Mouse (Mus musculus) thymus, postnatal 4 days (tissue): Measurements from ENCODE around the gene Pnpla8.
"Not testable (repeated sequence)": the region's sequence is repeated elsewhere in the genome, so short reads cannot be mapped to it uniquely, and the experiment has no call there.

Source experiments
- DNase-seq: peaks from one replicate; pipeline ENCODE4 v3.0.0; 2021

Gene Pnpla8

GRCm38 (mm10) chr12:44274125-44274835 lies 53.1 kb downstream of the Pnpla8 start:
- DNase-seq = no peak

DNA sequence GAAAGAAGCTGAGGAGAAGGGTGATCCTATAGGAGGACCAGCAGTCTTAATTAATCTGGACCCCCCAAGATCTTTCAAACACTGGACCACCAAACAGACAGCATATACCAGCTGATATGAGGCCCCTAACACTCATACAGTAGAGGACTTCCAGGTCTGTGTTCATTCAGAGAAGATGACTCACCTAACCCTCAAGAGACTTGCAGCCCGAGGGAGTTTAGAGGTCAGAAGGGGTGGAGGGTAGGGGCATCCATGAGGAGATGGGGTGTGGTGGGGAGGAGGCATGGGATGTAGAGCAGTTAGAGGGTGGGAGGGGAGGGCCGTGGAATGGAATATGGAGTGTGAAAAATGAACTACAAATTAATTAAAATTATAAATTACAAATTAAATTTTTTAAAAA lies 59.0 kb downstream of the Pnpla8 start:
- DNase-seq = not testable (repeated sequence)

GRCm38 (mm10) chr12:44281534-44281933 lies 60.4 kb downstream of the Pnpla8 start:
- DNase-seq = no peak

DNA sequence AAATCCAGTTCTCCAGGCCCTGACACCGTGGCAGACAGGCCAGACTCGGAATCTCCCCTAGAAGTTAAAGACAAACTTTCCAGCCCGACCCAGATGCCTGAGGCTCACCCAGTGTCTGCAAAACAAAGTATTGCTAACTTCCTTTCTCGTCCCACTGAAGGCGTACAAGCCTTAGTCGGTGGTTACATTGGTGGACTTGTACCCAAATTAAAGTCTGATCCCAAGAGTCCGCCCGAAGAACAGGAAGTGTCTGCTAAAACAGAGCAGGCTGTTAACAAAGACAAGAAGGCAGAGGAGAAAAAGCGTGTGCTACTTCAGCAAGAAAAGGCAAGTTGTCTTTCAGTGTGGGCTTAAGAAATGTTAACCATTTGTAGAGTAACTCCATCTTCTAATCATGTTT lies 62.2 kb downstream of the Pnpla8 start:
- DNase-seq = no peak

- no peak for DNase-seq
These were observed 65.8 kb downstream of the Pnpla8 start for GRCm38 (mm10) chr12:44286992-44287391.

GRCm38 (mm10) chr12:44292281-44292680 lies 71.1 kb downstream of the Pnpla8 start:
- DNase-seq = peak; percentile 77

DNA sequence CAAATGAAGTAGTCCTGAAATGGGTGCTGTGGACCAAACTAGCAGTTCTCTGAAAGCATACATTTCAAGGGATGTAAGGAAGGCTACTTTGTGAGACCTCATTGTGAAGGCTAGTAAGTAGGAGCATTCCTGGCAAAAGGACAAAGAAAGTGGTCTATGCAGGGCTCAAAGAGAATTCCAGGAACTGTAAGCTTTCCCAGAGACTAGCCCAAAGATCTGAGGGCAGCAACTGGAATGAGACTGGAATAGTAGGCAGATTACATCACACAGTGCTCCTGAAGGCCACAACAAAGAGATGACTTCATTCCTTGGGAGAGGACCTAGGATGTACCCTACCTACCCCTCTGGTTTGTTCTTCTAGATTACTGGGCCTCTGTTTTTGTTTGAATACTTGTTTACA lies 79.6 kb downstream of the Pnpla8 start:
- DNase-seq = no peak

DNA sequence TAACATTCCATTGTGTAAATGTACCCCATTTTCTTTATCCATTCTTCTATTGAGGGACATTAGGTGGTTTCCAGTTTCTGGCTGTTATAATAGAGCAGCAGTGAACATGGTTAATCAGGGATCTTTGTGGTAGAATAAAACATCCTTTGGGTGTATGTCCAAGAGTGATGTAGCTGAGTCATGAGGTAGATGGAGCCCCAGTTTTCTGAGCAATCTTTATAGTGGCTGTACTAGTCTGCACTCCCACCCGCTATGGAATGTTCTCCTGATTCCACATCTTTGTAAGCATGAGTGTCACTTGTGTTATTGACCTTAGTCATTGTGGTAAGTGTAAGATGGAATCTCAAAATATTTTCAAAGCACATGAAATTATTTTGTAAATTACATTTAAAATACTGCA lies 82.8 kb downstream of the Pnpla8 start:
- no peak for DNase-seq

DNA sequence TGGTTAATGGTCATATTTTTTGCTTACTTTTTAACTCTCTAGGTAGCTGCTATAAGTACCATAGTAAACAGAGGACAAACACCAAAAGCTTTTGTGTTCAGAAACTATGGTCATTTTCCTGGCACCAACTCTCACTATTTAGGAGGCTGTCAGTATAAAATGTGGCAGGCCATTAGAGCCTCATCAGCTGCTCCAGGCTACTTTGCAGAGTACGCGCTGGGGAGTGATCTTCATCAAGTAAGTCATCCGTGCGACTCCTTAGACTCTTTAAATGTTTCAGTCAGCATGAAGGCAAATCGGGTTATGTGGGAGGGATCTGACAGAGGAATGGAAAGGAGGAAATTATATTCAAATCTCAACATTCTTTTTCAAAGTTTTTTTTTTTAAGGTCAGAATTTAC lies 83.7 kb downstream of the Pnpla8 start:
- DNase-seq = no peak

DNA sequence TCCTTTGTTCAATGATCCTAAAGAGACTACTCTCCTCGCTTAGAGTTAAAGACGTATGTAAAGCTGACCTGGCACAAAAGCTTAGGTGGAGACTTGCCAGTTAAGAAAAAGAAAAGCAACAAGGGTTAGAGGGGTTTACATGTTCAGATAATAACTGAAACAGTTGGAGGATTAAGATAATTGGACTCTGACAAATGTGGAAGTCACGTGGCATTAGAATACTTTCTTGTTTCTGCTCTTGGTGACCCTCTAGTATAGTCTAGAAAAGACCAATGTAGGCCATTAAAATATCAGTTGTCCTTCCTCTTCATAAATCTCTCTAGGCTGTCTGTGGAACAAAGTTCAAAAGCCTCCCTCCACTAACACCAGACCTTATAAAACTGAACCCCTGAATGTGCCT lies 87.1 kb downstream of the Pnpla8 start:
- DNase-seq = no peak

GRCm38 (mm10) chr12:44315212-44315611 lies 94.0 kb downstream of the Pnpla8 start:
- DNase-seq = no peak

- no peak for DNase-seq
These were observed 103.9 kb downstream of the Pnpla8 start for GRCm38 (mm10) chr12:44325091-44325490.

DNA sequence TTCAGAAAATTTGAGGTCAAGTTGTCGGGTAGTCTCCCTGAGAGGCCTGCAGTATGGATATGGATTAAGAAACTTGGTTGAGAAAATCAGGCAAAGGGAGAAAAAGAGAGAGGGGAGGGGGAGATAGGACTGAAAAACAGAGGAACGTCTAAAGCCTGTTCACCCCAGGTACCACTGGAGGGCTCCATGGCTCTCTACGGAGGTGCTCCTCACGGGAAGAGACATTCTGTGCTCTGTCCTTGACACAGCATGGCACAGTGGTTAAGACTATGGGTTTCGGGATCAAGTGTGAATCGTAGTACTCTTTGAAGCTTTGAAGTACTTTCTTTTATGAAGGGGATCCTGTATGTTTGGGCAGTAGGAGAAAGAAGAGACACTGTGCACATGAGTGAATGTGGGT lies 106.3 kb downstream of the Pnpla8 start:
- peak; percentile 7 for DNase-seq

DNA sequence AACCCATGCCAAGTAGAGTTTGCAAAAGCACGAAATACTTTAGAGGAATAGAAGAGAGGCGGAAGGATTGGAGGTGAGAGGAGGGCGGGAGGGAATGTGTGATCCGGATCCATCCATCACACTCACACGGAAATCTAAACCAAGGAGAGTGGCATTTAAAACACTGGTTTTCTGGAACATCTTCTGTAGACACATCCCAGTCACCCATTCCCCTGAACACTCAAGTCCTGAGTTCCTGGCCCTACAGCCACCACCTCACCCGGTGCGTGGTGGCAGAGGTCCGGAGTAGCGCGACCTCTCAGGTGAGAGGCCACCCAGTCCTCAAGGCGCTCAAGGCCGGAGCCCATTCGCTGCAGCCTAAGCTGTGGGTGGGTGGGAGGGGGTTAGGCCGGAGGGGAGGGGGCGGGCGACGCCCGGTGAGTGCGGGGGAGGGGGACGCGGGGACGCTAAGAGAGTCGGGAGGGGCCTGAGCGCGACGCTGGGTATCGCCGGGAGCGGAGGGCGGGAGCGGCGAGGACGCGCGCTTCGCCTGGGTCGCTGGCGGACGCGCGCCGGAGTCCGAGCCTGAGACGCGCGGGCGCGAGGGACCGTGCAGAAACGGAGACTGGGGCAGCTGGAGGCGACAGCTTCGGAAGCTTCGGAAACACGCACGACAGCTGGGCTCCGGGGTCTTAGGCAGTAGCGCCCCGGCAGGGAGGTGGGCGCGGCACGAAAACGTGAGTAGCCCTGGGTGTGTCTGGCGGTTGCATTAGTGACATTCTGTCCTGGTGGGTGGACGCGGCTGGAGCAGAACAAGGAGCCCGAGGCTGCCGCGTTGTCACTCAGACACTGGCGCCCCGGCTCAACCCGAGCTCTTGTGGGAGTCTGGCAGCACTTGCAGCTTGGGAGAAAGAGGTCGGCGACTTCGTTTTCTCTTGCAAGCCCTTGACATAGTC lies 107.5 kb downstream of the Pnpla8 start, which contains the start of gene Nrcam:
TSS of gene Nrcam (plus strand) at position 505 of the 935 bp plus-strand sequence.
- peak; percentile 36 for DNase-seq

- peak; percentile 25 for DNase-seq
These were observed 108.4 kb downstream of the Pnpla8 start for GRCm38 (mm10) chr12:44329316-44330215.

- DNase-seq = no peak
These were observed 109.1 kb downstream of the Pnpla8 start for GRCm38 (mm10) chr12:44330216-44330719.

- DNase-seq = no peak
These were observed 116.0 kb downstream of the Pnpla8 start for GRCm38 (mm10) chr12:44337136-44337640.

DNA sequence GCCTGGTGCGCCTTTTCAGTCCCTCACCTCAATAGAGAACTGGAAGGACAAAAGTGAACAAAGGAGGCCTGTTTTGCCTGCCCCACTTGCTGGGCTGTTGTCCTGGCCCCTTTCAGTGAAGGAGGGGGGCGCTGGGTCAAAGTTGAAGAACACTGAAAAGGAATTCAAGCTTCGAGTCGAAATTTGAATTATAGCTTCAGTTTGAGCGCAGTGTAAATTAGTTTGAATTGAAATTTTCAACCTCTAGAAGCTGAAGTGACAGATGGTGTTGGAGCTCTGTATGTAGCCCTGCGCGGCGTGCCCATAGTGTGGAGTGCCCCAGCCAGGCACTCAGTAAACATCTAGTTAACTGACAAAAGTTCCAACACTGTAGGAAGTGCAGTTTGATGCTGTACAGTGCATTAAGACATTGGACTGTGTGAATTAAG lies 117.0 kb downstream of the Pnpla8 start:
- DNase-seq = no peak

- no peak for DNase-seq
These were observed 122.9 kb downstream of the Pnpla8 start for GRCm38 (mm10) chr12:44344075-44344474.

DNA sequence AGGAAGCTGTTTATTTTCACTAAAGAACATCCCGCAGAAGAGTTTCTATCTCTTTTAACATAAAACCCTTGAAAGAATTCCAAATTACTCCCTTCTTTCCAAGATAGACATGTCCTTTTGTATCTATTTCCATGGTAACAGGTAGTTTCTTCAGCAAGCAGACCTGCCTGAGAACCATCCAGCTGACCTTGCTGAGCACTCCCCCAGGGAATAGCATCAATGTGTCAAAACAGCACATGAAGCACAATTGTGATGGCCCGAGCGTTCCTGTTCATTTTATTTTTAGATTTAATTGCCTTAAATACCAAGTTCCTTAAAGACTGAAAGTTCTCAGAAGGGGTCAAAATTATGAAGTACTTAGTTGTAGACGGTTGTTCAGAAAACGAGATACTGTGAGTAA lies 124.1 kb downstream of the Pnpla8 start:
- no peak for DNase-seq

- DNase-seq = no peak
These were observed 125.0 kb downstream of the Pnpla8 start for GRCm38 (mm10) chr12:44346143-44346542.

DNA sequence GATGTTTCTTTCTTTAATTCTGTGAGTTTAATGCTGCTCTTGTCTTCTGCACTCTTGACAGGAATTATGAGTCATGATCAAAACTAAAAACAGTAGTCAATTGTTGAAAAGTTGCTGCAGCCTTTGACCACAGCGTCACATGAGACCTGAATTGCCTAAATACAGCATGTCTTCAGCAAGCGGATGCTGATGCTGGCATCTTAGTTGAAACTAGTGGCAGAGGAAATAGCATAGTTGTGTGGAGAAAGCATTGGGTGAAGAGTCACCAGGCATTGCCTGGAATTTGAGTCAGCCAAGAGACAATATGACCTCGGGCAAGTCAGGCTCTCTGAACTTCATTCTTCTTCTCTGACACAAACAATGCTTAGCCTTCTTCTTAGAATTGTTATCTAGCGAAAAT lies 133.9 kb downstream of the Pnpla8 start:
- no peak for DNase-seq
